Mouse (Mus musculus) liver, postnatal 0 days (tissue): ENCODE data around the gene Olfr1342. TPM values are rescaled to one million over a fixed set of nuclear protein-coding genes. Genes with fewer than 3 reads are reported as not detected.

Source experiments
- ATAC-seq: fragments of 200-750 bp; cut with Nextera tagmentation; 2 replicates; pipeline ENCODE4 v1.8.0; 2017; ENCODE audit warnings: mild to moderate bottlenecking, moderate library complexity
- DNase-seq: peaks from one replicate; pipeline ENCODE4 v3.0.0-alpha.2; 2016
- H3K27ac ChIP-seq: fragments of 300-500 bp; sonication (generic); 2 replicates; pipeline ENCODE4 v1.5.1; 2014; ENCODE audit warnings: antibody characterized with exemption, moderate library complexity, mild to moderate bottlenecking, low read depth
- H3K27me3 ChIP-seq: fragments of 300-500 bp; sonication (generic); 2 replicates; pipeline ENCODE4 v1.6.1; 2014; ENCODE audit warnings: low read length, control low read depth, mixed read lengths; ENCODE audit not compliant: insufficient read depth
- H3K36me3 ChIP-seq: fragments of 300-500 bp; sonication (generic); replicated peaks from 2 replicates; pipeline ENCODE4 v1.6.1; 2014; ENCODE audit warnings: mild to moderate bottlenecking, control low read depth, low read length, moderate library complexity, mixed read lengths; ENCODE audit not compliant: insufficient read depth
- H3K4me1 ChIP-seq: fragments of 300-500 bp; sonication (generic); 2 replicates; pipeline ENCODE4 v1.6.1; 2014; ENCODE audit warnings: antibody characterized with exemption, mild to moderate bottlenecking, control low read depth; ENCODE audit not compliant: insufficient read depth
- H3K4me2 ChIP-seq: fragments of 300-500 bp; sonication (generic); 2 replicates; pipeline ENCODE4 v1.6.1; 2014; ENCODE audit warnings: low read depth, mild to moderate bottlenecking, low read length, moderate library complexity, mixed read lengths
- H3K4me3 ChIP-seq: fragments of 300-500 bp; sonication (generic); 2 replicates; pipeline ENCODE4 v1.5.1; 2014; ENCODE audit warnings: low read depth, low read length
- H3K9ac ChIP-seq: fragments of 300-500 bp; sonication (generic); replicated peaks from 2 replicates; pipeline ENCODE4 v1.6.1; 2014; ENCODE audit warnings: mild to moderate bottlenecking, moderate library complexity
- H3K9me3 ChIP-seq: fragments of 300-500 bp; sonication (generic); 2 replicates; pipeline ENCODE4 v1.6.1; 2016; ENCODE audit warnings: mild to moderate bottlenecking, control low read depth, low read length, mixed read lengths
- CTCF ChIP-seq: sonication (generic); IDR thresholded peaks from 2 replicates; pipeline ENCODE4 v1.5.1; 2016; ENCODE audit warnings: antibody characterized with exemption, low read depth
- EP300 ChIP-seq: IDR thresholded peaks from 2 replicates; pipeline ENCODE4 v1.6.1; 2016; ENCODE audit warnings: antibody characterized with exemption, low read depth, mild to moderate bottlenecking
- WGBS: fragments of 180-500 bp; shearing (Covaris S2); extraction: QIAGEN DNeasy Blood & Tissue Kit; methylation state at CpG from one replicate; pipeline ENCODE4 v1.1.7; 2014; ENCODE audit not compliant: insufficient replicate concordance; 5-methylcytosine and 5-hydroxymethylcytosine counted together
- polyA plus RNA-seq: library from polyadenylated mRNA; unstranded; fragments of >200 nt; fragmentation: Nextera tagmentation; extraction: Ambion mirVana; gene quantifications from 2 replicates; pipeline ENCODE4 v1.2.1, GENCODE M21; 2015

The Olfr1342 gene
- polyA plus RNA-seq = not detected in 2 replicates

DNA sequence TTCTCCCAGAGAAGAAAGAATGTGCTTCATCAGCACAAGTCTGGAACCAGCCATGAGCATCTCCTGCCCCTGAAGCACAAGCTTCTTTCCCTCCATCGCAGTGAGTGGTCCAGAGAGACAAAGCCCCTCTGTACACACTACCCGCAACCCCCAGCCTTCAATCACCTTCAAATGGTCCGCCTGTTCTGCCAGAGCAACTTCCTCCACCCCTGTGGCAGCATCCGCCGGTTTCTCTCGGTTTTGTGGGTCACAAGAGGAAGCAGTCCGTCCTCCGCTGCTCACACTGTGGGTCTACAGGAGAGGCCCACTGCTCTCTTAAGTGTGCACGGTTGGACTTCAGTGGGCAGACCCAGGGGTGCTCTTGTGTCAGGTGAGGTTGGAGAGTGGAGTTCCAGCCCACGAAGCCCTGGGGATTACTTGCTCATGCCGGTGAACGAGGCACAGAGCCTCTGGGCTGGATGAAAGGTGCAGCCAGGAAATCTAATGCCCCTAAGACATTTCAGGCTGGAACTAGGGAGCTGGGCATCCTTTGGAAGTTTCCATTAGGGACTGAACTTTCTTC, at the start of gene Olfr1342:
Gene Olfr1342, minus strand, starts transcription at position 345 of the 562 bp plus-strand sequence.
- H3K27ac ChIP-seq = no peak within 1 kb of the TSS
- TF ChIP-seq CTCF (no peak), EP300 (no peak)
- no peak for ATAC-seq
- no peaks in the 10 kb centered on the region for H3K27me3 ChIP-seq
- no peaks in the 10 kb centered on the region for H3K36me3 ChIP-seq
- no peak within 1 kb of the TSS for H3K4me2 ChIP-seq
- no peak within 1 kb of the TSS for H3K9ac ChIP-seq
- DNase-seq = no peak
- 25% methylated on average over 12 of the region's 12 CpGs for WGBS
- H3K9me3 ChIP-seq = peaks cover 2% of the 10 kb centered on the region; the same call in 1 of the 2 replicates
- no peak within 1 kb of the TSS for H3K4me3 ChIP-seq
- no peaks in the 10 kb centered on the region for H3K4me1 ChIP-seq

DNA sequence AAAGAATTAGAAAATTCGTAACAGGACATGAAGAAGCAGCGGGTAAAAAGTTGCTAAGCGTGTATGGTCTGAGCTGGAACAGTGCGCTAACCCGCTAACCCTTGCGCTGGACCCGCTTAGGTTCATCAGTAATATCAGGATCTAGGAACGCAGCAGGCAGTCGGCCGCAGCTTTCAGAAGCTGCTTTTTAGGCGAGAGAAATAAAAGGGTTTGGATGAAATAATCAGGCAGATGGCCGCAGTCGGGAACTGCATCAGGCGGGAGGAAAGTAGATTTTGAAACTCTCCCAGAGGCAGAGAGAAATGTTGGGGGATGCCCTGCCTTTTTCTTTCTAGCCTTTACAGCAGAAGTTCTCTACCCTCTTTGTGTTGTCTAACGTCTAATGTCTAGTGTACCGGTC, 49.3 kb upstream of the Olfr1342 start:
- no peaks in the 10 kb centered on the region for H3K9me3 ChIP-seq
- no peak overlapping the region for H3K4me3 ChIP-seq
- H3K9ac ChIP-seq = no peak overlapping the region
- no peak overlapping the region for H3K27ac ChIP-seq
- 15% methylated on average over 16 of the region's 16 CpGs for WGBS
- H3K4me2 ChIP-seq = no peak overlapping the region
- TF ChIP-seq EP300 = no peak
- TF ChIP-seq CTCF = no peak
- H3K27me3 ChIP-seq = peaks cover 14% of the 10 kb centered on the region; the same call in 1 of the 2 replicates
- ATAC-seq (no peak), DNase-seq (no peak)
- H3K36me3 ChIP-seq = no peaks in the 10 kb centered on the region
- no peaks in the 10 kb centered on the region for H3K4me1 ChIP-seq

DNA sequence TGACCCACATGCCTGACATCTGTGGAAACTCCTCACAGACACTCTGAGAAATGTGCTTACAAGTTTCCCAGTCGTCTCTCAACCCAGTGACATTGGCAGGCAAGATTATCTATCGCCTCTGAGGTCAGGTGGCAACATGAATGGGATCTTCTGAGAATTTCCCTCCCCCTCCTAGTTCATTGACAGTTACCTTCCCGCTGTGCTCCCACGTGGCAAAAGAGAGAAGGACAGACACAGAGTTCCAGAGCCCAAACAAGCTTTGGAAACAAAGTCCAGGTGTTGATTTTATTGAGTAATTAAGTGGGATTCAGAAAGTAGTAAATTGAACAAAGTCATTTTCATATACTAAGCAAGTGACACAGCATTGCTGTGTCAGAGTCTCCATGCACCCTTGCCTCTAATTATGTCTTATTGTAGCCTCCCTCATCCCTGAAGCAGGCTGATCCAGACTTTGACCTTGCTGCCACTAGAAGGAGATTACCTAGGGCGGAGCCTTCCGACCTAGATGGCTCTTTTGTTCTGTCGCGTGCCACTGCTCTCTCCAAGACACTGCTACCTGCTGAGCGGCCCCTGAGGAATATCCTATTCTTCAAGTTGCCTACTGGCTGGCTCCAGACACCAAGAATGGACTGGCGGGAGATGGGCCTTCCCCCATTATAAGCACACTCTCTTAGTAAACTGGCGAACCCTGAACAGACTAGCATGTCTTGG, 48.6 kb upstream of the Olfr1342 start:
- Histone ChIP-seq H3K36me3 (no peaks in the 10 kb centered on the region), H3K27ac (no peak overlapping the region), H3K4me1 (no peaks in the 10 kb centered on the region), H3K4me3 (no peak overlapping the region), H3K9ac (no peak overlapping the region), H3K4me2 (no peak overlapping the region), H3K27me3 (peaks cover 14% of the 10 kb centered on the region; the same call in 1 of the 2 replicates), H3K9me3 (no peaks in the 10 kb centered on the region)
- TF ChIP-seq CTCF = no peak
- no peak for TF ChIP-seq EP300
- WGBS = 13% methylated on average over 11 of the region's 11 CpGs
- ATAC-seq = no peak
- no peak for DNase-seq

DNA sequence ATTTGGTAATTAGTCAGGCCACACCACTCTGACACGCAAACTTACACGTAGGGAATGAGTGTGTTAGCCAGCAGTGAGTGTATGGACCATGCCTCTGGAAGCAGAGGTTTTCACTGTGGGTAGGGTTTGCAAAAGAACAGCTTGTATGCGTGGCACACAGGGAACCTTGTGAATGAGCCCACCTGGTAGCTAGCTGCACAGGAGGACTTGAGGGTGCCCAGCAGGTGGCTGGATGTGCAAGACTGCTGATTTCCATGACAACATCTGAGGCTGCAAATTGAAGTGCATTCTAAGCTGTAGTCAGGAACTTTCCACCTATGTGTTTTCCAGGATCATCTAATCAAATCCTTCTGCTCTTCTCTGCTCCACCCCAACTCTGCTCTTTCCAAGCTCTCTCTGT, 47.0 kb upstream of the Olfr1342 start:
- Histone ChIP-seq H3K4me1 (no peaks in the 10 kb centered on the region), H3K27me3 (peaks cover 14% of the 10 kb centered on the region; the same call in 1 of the 2 replicates), H3K27ac (no peak overlapping the region), H3K36me3 (no peaks in the 10 kb centered on the region), H3K4me2 (no peak overlapping the region), H3K4me3 (no peak overlapping the region), H3K9me3 (no peaks in the 10 kb centered on the region), H3K9ac (no peak overlapping the region)
- WGBS = 54% methylated on average over 3 of the region's 3 CpGs
- DNase-seq (no peak), ATAC-seq (no peak)
- no peak for TF ChIP-seq EP300
- TF ChIP-seq CTCF = no peak

DNA sequence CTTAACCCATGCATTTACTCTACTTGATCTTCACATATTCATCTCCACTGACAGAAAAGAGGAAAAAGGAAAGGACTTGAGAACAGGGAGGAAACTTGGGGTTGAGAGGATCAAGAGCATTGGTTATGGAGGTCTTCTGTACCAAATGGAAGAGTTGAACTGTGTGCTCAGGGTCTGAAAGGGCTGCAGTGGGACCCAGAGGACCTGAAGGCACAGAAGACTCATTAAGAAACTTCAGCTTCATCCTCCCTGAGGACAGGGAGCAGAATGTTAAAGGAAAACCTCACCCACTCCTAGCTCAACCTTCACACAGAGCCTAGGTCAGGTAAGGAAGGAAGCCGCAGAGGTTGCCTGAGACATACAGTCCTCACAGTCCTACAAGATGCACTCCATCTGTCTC, 39.3 kb upstream of the Olfr1342 start, which contains the start of gene Olfr1339:
Gene Olfr1339, plus strand, starts transcription at position 301 of the 400 bp plus-strand sequence.
- no peak for TF ChIP-seq EP300
- no peak for TF ChIP-seq CTCF
- Histone ChIP-seq H3K4me1 (no peaks in the 10 kb centered on the region), H3K27me3 (no peaks in the 10 kb centered on the region), H3K36me3 (no peaks in the 10 kb centered on the region), H3K4me2 (no peak within 1 kb of the TSS), H3K9ac (no peak within 1 kb of the TSS), H3K9me3 (no peaks in the 10 kb centered on the region), H3K4me3 (no peak within 1 kb of the TSS), H3K27ac (no peak within 1 kb of the TSS)
- DNase-seq (no peak), ATAC-seq (no peak)
- WGBS = 93% methylated on average over 1 of the region's 1 CpGs

DNA sequence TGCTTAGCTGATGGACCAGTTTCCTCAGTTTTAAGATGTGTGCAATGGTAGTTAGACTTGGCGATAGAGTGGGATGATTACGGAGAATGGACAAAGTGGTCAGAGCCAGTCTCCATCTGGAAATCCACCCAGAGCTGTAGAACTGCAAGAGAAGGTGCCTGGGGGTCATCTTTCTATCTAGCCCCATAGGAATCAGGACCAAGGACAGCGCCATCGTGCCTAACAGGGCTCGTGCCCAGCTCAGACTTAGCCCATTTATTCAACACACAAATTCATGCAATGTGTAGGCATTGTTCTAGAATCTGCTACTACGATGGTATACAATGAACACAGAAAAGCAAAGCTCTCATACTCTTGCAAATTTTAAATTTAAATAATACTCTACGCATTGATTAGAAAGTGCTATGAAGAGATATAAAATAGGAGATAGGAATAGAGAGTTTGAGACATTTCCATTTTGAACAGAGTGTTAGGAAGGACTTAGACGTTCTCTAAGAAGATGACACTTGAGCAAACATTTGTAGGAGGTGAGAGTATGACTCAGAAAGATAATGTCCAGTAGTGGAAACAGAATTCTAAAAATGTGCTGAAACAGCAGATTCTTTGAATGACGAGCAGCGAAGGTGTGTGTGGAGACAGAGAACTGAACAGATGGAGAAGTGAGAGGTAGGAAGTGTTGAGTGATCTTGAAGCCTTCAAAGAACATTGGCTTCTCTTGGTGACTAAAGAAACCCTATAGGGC, 29.4 kb upstream of the Olfr1342 start:
- DNase-seq (peak; percentile 29), ATAC-seq (no peak)
- no peak overlapping the region for H3K27ac ChIP-seq
- H3K27me3 ChIP-seq = no peaks in the 10 kb centered on the region
- H3K9ac ChIP-seq = no peak overlapping the region
- no peaks in the 10 kb centered on the region for H3K4me1 ChIP-seq
- no peak overlapping the region for H3K4me3 ChIP-seq
- no peaks in the 10 kb centered on the region for H3K36me3 ChIP-seq
- TF ChIP-seq EP300 (no peak), CTCF (no peak)
- 48% methylated on average over 10 of the region's 10 CpGs for WGBS
- H3K4me2 ChIP-seq = no peak overlapping the region
- no peaks in the 10 kb centered on the region for H3K9me3 ChIP-seq
